Mouse (Mus musculus): ENCODE results near the gene Cpm. TPM values are rescaled to one million over a fixed set of nuclear protein-coding genes. Genes with fewer than 3 reads are reported as not detected.

The Cpm gene
- polyA plus RNA-seq, 1 experiment from 2014 or later: 69.8 TPM

GRCm38 (mm10) chr10:117650725-117651124, 21.4 kb downstream of the Cpm start:
- WGBS: 82% methylated on average over 7 of the region's 7 CpGs

GRCm38 (mm10) chr10:117651587-117652377, 22.5 kb downstream of the Cpm start:
- Histone ChIP-seq H3K4me3 (no peak overlapping the region), H3K27ac (no peak overlapping the region), H3K36me3 (no peaks in the 10 kb centered on the region), H3K9me3 (no peaks in the 10 kb centered on the region), H3K4me1 (peaks cover 3% of the 10 kb centered on the region; the same call in 1 of the 2 replicates), H3K9ac (no peak overlapping the region), H3K4me2 (no peak overlapping the region), H3K27me3 (no peaks in the 10 kb centered on the region)
- WGBS: 55% methylated on average over 10 of the region's 10 CpGs
- no peak for ATAC-seq (ENCODE audit: insufficient number of reproducible peaks, low FRiP score, low TSS enrichment, low read depth)

More at GRCm38 (mm10) chr10:117650725-117651124, 21.4 kb downstream of the Cpm start:
- no peak for ATAC-seq (ENCODE audit: insufficient number of reproducible peaks, low FRiP score, low TSS enrichment, low read depth)
- Histone ChIP-seq H3K27me3 (no peaks in the 10 kb centered on the region), H3K9ac (no peak overlapping the region), H3K36me3 (no peaks in the 10 kb centered on the region), H3K9me3 (no peaks in the 10 kb centered on the region), H3K4me1 (peaks cover 3% of the 10 kb centered on the region; the same call in 1 of the 2 replicates), H3K4me2 (no peak overlapping the region), H3K4me3 (no peak overlapping the region), H3K27ac (no peak overlapping the region)

DNA sequence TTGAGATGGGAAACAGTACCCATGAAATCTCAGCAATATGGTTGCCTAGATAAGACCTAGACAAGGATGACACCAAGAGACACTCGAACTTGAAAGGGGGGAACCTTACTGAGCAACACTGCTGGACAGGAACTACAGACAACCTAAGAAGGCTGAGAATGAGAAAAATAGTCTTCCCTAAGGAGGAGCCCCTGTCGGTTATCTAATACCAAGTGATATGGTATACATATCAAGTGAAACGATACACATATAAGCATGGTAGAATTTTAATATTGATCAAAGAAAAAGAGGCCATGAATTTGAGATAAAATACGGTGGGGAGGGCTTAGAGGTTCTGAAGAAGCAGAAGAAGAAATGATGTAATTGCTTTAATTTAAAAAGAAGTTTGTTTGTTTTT, 23.1 kb downstream of the Cpm start:
- ATAC-seq (ENCODE audit: insufficient number of reproducible peaks, low FRiP score, low TSS enrichment, low read depth): no peak
- 88% methylated on average over 4 of the region's 4 CpGs for WGBS
- H3K27me3 ChIP-seq: no peaks in the 10 kb centered on the region
- no peak overlapping the region for H3K4me3 ChIP-seq
- no peak overlapping the region for H3K27ac ChIP-seq
- no peak overlapping the region for H3K9ac ChIP-seq
- no peaks in the 10 kb centered on the region; the same call in 1 of the 2 replicates for H3K4me1 ChIP-seq
- no peaks in the 10 kb centered on the region for H3K36me3 ChIP-seq
- no peak overlapping the region for H3K4me2 ChIP-seq
- H3K9me3 ChIP-seq: no peaks in the 10 kb centered on the region

- no peaks in the 10 kb centered on the region for H3K9me3 ChIP-seq
- H3K4me3 ChIP-seq: no peak overlapping the region
- WGBS: 79% methylated on average over 8 of the region's 8 CpGs
- no peak overlapping the region for H3K4me2 ChIP-seq
- H3K4me1 ChIP-seq: no peaks in the 10 kb centered on the region; the same call in 1 of the 2 replicates
- no peaks in the 10 kb centered on the region for H3K36me3 ChIP-seq
- no peak for ATAC-seq (ENCODE audit: insufficient number of reproducible peaks, low FRiP score, low TSS enrichment, low read depth)
- no peak overlapping the region for H3K9ac ChIP-seq
- no peak overlapping the region for H3K27ac ChIP-seq
- no peaks in the 10 kb centered on the region for H3K27me3 ChIP-seq
Measured at GRCm38 (mm10) chr10:117652930-117653778, 23.9 kb downstream of the Cpm start.

GRCm38 (mm10) chr10:117653779-117654173, 24.5 kb downstream of the Cpm start:
- Histone ChIP-seq H3K36me3 (no peaks in the 10 kb centered on the region), H3K27me3 (no peaks in the 10 kb centered on the region), H3K4me2 (no peak overlapping the region), H3K9me3 (no peaks in the 10 kb centered on the region), H3K9ac (no peak overlapping the region), H3K4me1 (no peaks in the 10 kb centered on the region; the same call in 1 of the 2 replicates), H3K4me3 (no peak overlapping the region), H3K27ac (no peak overlapping the region)
- 92% methylated on average over 7 of the region's 7 CpGs for WGBS
- ATAC-seq (ENCODE audit: insufficient number of reproducible peaks, low FRiP score, low TSS enrichment, low read depth): no peak

DNA sequence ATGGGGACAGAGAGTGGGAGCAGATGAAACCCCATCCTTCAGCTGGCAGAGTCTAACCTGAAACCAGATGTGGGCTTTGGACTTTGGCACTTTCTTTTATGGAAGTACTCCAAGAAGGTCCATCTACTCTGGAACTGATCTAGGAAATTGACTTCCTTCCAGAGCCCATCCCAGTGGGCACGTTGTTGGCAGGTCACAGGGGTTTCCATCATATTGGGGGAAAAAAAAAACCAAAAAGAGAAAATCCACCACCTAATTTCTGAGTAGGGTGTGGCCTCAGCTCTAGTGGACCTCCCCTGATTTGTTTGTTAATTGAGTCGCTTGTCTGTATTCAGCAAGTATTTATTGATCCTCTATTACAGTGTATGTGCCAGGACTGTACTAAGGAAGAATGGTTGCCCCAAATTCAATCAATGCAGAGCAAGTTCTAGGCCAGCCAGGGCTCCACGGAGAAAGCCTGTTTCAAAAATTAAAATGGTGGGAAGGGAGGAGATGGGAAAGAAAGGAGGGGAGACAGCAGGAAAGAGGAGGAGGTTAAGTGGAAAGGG, 25.4 kb downstream of the Cpm start:
- no peaks in the 10 kb centered on the region for H3K36me3 ChIP-seq
- 81% methylated on average over 3 of the region's 3 CpGs for WGBS
- no peak overlapping the region for H3K4me2 ChIP-seq
- H3K4me1 ChIP-seq: peaks cover under 1% of the 10 kb centered on the region; the same call in 1 of the 2 replicates
- no peak for ATAC-seq (ENCODE audit: insufficient number of reproducible peaks, low FRiP score, low TSS enrichment, low read depth)
- no peaks in the 10 kb centered on the region for H3K27me3 ChIP-seq
- H3K9me3 ChIP-seq: no peaks in the 10 kb centered on the region
- no peak overlapping the region for H3K4me3 ChIP-seq
- no peak overlapping the region for H3K27ac ChIP-seq
- no peak overlapping the region for H3K9ac ChIP-seq

DNA sequence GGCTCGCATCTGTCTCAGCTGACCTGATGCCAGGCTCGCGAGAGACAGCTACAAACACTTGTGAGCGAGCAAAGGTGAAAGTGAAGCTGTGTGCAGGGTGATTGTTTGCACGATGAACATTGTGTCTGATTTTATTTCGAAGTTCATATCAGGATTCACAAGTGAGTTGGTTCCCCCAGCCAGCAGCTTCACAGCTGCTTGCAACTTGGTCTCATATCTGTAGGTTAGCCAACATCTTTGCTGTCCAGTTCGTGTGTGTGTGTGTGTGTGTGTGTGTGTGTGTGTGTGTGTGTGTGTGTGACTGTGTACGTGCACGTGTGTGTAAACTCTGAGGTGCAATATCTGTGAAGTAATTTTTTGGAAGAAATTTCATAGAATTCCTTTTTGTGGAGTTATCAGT, 26.2 kb downstream of the Cpm start:
- Histone ChIP-seq H3K36me3 (no peaks in the 10 kb centered on the region), H3K9me3 (no peaks in the 10 kb centered on the region), H3K4me2 (no peak overlapping the region), H3K27ac (no peak overlapping the region), H3K27me3 (no peaks in the 10 kb centered on the region), H3K9ac (no peak overlapping the region), H3K4me3 (no peak overlapping the region), H3K4me1 (peaks cover 2% of the 10 kb centered on the region)
- WGBS: 88% methylated on average over 9 of the region's 9 CpGs
- no peak for ATAC-seq (ENCODE audit: insufficient number of reproducible peaks, low FRiP score, low TSS enrichment, low read depth)

DNA sequence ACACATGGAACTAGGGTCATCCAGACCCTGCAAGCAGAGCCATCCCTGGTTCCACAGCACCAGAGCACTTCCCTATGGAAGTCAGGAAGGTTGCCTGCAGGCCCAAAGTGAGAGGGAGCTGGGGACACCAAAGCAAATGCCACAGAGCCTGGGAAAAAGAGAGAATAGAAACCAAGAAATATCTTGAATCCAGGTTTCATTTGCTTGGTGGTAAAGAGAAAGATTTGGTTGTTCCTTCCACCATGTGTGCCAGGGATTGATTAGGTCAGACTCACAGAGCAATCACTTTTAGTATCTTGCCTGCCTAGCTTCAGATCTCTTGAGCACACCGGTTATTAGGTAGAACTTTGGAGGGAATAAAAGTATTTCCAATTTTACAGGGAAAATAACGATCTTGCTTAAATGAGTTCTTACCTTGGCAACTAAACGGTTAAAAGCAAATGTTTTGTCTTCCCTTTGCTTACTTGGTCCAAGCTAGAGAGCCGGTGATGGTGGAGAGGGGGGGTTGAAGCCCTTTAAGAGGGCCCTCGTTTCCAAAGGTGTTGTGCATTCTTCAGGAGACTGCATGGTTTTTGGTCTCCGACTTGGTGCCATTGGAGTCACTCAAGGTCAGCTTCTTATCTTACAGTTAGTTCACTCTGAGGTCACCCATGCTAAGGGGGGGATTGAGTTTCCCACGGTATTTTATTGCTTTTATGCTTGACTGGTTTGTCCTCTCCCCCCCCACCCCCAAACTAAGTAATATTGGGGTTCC, 26.8 kb downstream of the Cpm start:
- WGBS: 41% methylated on average over 7 of the region's 7 CpGs
- no peak overlapping the region for H3K4me3 ChIP-seq
- ATAC-seq (ENCODE audit: insufficient number of reproducible peaks, low FRiP score, low TSS enrichment, low read depth): no peak
- no peaks in the 10 kb centered on the region for H3K36me3 ChIP-seq
- H3K9ac ChIP-seq: no peak overlapping the region
- H3K4me2 ChIP-seq: no peak overlapping the region
- no peak overlapping the region for H3K27ac ChIP-seq
- peaks cover 2% of the 10 kb centered on the region for H3K4me1 ChIP-seq
- no peaks in the 10 kb centered on the region for H3K9me3 ChIP-seq
- no peaks in the 10 kb centered on the region for H3K27me3 ChIP-seq

GRCm38 (mm10) chr10:117656662-117656962, 27.3 kb downstream of the Cpm start:
- no peak for ATAC-seq (ENCODE audit: insufficient number of reproducible peaks, low FRiP score, low TSS enrichment, low read depth)
- H3K4me1 ChIP-seq: peaks cover 2% of the 10 kb centered on the region
- 84% methylated on average over 6 of the region's 6 CpGs for WGBS
- H3K9ac ChIP-seq: no peak overlapping the region
- H3K4me2 ChIP-seq: no peak overlapping the region
- no peaks in the 10 kb centered on the region for H3K9me3 ChIP-seq
- no peaks in the 10 kb centered on the region for H3K27me3 ChIP-seq
- H3K27ac ChIP-seq: no peak overlapping the region
- no peak overlapping the region for H3K4me3 ChIP-seq
- no peaks in the 10 kb centered on the region for H3K36me3 ChIP-seq

DNA sequence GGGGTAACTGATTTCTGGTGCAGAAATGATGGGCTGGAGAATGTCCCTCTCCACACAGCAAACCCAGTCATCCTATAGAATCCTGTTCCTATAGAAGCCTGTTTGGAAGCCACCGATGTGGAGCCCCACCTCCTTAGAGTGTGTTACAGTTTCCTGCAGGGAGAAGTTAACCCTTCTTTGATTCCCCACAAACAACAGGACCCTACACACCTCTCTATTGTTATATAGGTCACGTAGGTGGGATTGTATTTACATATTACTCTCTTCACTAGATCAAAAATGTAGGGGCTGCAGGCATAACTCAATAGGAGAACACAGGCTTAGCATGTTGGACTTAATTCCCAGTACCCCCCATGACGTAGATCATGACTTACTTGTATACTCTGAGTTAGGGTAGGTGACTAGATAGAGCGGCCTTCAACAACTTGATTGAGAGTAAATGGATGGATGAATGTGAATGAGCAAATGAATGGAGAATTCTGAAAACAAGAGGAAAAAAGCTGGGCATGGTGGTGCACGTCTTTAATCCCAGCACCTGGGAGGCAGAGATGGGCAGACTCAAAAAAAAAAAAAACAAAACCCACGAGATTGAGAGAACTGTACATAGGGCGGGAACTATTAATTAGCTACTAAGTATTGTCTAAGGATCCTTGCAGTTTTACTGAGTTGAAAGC, 27.8 kb downstream of the Cpm start:
- no peak for ATAC-seq (ENCODE audit: insufficient number of reproducible peaks, low FRiP score, low TSS enrichment, low read depth)
- Histone ChIP-seq H3K4me3 (no peak overlapping the region), H3K27ac (no peak overlapping the region), H3K36me3 (no peaks in the 10 kb centered on the region), H3K4me1 (peaks cover 2% of the 10 kb centered on the region), H3K4me2 (no peak overlapping the region), H3K9ac (no peak overlapping the region), H3K27me3 (no peaks in the 10 kb centered on the region), H3K9me3 (no peaks in the 10 kb centered on the region)
- 75% methylated on average over 7 of the region's 7 CpGs for WGBS

DNA sequence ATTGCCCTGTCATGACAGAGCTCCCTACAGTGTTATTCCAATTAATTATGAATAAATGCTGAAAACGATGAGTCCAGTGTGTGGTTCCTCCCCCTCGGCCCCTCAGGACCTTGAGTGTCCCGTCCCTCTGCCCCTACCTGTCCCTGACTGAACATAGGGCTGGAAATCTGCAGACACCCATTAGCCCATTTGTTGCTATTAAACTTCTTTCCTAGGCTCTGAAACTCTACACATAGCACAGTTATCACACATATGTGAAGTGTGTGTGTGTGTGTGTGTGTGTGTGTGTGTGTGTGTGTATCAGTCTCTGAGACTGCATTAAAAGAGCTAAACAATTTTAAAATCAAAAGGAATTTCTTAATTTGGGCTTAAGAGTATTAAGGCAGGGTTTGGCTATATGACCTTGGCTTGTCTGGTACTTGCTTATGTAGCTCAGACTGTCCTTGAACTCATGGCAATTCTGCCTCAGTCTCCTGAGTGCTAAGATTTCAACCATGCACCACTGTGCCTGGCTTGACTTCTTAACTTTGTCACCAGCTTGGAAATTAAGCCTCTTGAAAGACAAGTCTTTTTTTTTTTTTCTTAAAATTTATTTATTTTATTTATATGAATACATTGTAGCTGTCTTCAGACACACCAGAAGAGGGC, 28.5 kb downstream of the Cpm start:
- ATAC-seq (ENCODE audit: insufficient number of reproducible peaks, low FRiP score, low TSS enrichment, low read depth): no peak
- Histone ChIP-seq H3K4me1 (peaks cover 4% of the 10 kb centered on the region), H3K27me3 (no peaks in the 10 kb centered on the region), H3K9ac (no peak overlapping the region), H3K36me3 (no peaks in the 10 kb centered on the region), H3K4me3 (no peak overlapping the region), H3K9me3 (no peaks in the 10 kb centered on the region), H3K4me2 (no peak overlapping the region), H3K27ac (no peak overlapping the region)
- WGBS: 86% methylated on average over 3 of the region's 3 CpGs
